Mouse (Mus musculus) megakaryocyte-erythroid progenitor cell, adult 5-6 weeks (primary cell): Measurements from ENCODE around the gene Lefty1. TPM values are rescaled to one million over a fixed set of nuclear protein-coding genes. Genes with fewer than 3 reads are reported as not detected.

Experiments used
- ATAC-seq: replicated peaks from 2 replicates; pipeline ENCODE4 v1.8.0; 2016; ENCODE audit warnings: mild to moderate bottlenecking, inconsistent platforms; ENCODE audit not compliant: severe bottlenecking, poor library complexity, low FRiP score, low TSS enrichment
- total RNA-seq, 2 experiments: library from RNA; stranded (forward) in 1 of 2; stranded (reverse) in 1 of 2; fragments of 200-1000, 215-1000 nt in 1 of 2; fragments of >200 nt in 1 of 2; fragmentation: Nextera tagmentation in 1 of 2; gene quantifications; 2 replicates each; pipeline ENCODE4 v1.2.3; 2014 to 2017

Gene Lefty1
- total RNA-seq (2014; fragmentation: Nextera tagmentation) (6.4 and 11.9 TPM in 2 replicates), total RNA-seq (2017) (3.4 TPM in 1 of 2 replicates, not detected in the other)

DNA sequence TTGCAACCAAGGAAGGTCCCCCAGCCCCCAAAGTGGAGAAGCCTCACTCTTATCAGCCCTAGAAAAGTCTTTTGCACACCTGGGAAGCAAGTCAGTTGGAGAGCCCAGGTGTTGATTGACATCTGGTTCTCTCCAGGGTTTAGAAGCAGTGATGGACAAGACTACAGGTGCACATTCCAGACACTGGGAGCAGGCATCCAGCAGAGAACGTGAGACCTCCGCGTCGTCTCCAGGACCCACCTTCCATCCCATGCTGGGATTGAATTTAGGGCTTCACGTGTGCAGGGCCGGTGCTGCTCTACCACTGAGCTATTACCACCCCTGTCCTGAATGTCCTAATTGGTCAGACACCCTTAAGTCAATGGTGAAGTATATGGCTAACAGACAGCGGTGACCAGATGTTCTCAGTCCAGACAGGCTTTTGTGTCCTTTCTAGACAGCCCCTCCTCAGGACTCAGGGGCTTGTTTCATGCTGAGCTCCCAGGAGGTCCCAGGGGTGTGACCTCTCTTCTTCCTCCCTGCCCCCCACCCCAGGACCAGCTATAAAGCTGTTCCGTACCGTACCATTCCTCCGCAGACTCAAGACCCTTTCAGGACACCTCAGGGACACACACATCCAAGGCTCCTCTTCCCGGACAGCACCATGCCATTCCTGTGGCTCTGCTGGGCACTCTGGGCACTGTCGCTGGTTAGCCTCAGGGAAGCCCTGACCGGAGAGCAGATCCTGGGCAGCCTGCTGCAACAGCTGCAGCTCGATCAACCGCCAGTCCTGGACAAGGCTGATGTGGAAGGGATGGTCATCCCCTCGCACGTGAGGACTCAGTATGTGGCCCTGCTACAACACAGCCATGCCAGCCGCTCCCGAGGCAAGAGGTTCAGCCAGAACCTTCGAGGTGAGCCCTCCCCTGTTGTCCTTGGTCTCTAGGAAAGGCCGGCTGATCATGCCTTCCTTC lies at the start of gene Lefty1:
Gene Lefty1, plus strand, starts transcription at position 556 of the 953 bp plus-strand sequence.
- no peak for ATAC-seq

DNA sequence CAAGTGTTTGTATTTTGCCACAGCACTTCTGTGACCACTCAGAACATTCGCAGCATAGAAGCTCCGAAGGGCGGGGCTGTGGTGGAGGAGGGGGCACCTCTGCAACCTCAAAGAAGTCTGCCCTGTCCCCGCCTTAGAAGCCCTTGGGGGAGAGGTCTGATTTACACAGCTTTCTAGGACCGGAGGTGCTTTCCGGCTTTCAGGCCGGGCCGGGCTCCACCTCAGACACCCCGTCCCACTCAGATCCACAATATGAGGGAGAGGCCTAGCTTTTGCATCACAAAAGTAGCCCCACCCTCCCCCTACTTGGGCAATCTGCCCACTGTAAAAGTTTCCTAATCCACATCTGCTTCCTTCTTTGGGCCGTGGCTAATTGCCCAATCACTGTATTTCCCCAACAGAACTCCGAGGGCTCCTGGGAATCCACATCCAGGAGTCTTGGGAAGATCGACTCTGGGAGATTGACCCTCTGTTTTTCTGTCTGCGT lies 46.2 kb upstream of the Lefty1 start:
- peak; percentile 22; the same call in 1 of the 2 replicates for ATAC-seq

DNA sequence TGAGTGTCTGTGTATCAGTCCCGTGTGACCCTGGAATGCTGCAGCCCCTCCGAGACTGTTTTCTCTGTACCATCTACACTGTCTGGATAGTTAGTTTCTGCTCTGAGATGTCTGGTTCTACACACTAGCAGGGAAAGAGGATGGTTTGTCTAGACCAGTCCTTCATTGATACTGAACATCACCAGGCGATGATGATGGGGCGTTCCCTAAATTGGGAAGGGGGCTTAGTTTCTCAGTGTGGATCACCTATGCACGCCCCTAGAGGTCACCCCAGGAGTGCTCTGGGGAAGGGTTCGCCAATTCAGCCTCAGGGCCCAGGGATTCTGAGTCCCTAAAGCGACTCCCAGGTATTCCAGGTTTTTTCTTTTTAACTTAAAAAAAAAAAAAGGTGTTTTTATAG lies 45.6 kb upstream of the Lefty1 start:
- ATAC-seq, result no peak

DNA sequence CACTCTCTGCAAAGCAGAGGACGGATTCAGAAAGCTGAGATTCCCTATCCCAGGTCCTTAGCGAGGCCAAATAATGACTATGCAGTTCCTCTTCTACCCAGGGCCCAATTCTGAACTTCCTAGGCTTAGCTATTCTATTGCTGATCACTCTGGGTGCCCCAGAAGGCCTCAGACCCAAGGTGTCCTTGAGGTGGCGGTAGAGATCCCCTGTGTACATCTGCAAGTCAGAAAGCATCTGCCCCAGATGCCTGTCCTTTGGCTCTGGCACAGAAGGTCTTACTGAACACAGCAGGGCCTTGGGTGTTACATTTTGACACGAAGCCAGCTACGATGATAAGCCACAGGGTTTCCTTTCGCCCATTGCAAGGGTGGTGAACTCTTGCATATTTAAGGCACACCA lies 45.0 kb upstream of the Lefty1 start:
- peak; percentile 89 for ATAC-seq

DNA sequence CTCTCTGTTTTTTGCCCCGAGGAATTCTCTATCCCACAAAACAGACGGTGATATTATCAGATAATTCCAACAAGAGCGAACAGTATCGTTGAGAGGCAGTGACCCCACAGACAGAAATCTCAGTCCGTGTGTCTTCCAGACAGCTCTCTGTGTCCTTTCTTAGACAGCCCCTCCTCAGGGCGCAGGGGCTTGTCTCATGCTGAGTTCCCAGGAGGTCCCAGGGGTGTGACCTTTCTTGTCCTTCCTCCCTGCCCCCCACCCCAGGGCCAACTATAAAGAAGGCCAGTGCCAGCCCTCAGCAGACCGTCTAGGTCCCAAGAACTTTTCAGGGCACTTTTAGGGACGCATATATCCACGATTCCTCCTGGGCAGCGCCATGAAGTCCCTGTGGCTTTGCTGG lies 42.0 kb upstream of the Lefty1 start, which contains the start of gene Lefty2:
Gene Lefty2, plus strand, starts transcription at position 301 of the 400 bp plus-strand sequence.
- no peak for ATAC-seq

DNA sequence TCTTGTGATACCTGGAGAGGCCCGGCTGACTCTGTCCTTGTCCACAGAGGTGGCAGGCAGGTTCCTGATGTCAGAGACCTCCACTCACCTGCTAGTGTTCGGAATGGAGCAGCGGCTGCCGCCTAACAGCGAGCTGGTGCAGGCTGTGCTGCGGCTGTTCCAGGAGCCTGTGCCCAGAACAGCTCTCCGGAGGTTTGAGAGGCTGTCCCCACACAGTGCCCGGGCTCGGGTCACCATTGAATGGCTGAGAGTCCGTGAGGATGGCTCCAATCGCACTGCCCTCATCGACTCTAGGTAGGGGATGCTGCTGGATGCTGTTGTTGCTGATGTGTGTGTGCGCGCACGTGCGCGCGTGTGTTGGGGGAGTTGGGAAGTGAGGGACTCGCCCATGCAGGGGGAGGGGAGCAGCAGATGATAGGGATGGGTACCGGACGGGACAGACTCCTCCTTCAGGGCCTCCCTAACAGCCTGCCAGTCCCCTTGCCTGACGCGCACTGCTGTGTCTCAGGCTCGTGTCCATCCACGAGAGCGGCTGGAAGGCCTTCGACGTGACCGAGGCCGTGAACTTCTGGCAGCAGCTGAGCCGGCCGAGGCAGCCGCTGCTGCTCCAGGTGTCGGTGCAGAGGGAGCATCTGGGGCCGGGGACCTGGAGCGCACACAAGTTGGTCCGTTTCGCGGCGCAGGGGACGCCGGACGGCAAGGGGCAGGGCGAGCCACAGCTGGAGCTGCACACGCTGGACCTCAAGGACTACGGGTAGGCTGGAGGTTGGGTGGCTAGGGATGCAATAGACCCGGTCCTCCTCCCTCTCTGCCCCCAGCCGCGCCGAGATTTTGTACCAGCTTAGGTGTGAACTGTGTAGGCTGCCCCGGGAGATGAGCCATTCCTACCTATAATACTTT lies 40.5 kb upstream of the Lefty1 start:
- peak; percentile 27 for ATAC-seq

DNA sequence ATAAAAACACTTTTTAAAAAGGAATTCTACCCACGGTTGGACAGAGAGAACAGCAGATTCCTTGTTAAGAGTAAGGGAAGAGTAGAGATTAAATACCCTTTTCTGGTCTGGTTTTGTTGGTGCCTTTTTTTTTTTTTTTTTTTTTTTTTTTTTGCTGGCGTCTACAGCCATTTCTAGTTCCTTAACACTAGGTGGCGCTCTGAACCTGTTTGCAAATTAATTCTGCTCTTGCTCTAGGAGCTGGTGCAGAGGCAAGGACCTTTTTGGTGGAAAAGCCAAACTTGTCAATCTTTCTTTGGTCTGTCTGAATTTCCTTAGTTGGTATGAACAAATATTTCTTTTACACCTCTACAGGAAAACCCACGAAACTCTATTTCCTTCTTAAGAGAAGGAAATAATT lies 33.7 kb upstream of the Lefty1 start:
- no peak for ATAC-seq

DNA sequence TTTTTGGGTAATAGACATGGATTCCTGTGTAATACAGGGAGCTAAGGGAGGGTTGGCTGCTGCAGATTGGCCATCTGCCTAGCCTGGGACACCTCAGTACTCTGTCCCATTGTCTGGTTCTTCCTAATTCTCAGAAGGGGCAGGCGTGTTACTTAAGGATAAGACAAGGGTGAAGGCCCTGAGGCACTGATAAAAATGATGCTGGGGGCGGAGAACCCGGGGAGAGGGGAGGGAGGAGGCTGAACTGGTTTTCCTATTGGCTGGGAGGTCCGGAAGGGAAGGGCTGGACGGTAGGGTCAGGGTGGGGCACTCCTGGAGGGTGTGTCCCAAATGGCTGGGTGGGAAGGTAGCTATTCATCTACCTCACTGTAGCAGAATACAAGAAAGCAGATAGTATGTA lies 31.9 kb upstream of the Lefty1 start:
- peak; percentile 88 for ATAC-seq

DNA sequence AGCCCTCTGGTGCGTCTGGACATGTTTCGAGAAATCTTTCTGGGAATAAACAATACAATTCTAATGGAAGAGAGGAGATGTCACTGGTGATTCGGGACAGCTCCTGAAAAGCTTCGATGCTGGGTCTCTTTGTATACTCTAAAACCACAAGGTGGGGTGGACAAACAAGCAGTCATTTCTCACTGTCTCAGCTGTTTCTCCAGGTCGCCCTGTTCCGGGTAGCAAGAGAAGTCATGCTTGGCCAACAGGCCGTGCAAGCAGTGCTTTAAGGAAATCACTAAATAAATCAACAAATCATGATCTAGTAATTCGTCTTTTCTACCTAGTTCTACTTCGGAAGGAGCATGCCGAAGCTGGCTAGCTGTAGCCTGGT lies 31.2 kb upstream of the Lefty1 start:
- peak; percentile 3; the same call in 1 of the 2 replicates for ATAC-seq

DNA sequence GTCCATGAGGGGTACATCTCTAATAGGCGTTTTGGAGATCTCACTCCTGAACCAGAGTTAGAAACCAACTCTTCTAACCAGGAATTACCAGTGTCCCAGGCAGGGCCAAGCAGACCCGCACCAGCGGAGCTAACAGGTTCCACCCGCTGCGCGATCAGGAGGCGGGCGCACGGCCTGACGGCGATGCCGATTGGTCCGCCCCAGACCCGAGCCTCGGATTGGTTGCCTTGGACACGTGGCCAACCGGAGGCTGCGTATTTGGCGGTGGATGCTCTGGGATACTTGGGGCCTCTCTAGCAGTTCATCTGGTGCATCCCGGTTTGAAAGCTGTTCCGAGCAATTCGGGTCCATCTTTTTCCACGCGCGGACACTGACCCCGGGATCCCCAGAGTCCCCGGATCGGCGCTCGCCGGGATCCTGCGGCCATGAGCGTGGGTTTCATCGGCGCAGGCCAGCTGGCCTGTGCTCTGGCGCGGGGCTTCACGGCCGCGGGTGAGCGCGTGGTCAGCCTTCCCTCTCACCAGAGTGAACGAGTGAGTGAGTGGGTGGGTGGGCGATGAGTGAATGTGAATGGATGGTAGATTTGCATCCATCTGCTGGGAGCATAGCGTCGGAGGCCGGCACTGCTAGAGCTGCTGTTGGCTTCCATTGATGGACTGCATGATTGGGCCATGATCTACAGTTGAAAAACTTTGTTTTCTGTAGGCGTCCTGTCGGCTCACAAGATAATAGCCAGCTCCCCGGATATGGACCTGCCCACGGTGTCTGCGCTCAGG lies 30.6 kb upstream of the Lefty1 start, which contains the start of gene Pycr2:
Gene Pycr2, plus strand, starts transcription at position 255 of the 776 bp plus-strand sequence.
- peak; percentile 74 for ATAC-seq

DNA sequence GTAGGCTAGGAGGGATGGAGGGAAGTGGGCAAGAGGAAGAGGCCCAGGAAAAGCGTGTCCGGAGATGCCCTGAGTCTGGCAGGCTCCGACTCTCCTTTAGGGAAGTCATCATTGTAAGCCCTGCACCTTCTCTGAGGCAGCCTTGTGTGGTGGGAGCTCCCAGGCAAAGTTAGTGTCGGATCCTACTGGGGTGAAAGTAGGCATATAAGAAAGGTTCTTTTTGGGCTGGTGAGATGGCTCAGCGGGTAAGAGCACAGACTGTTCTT lies 30.1 kb upstream of the Lefty1 start:
- no peak for ATAC-seq

DNA sequence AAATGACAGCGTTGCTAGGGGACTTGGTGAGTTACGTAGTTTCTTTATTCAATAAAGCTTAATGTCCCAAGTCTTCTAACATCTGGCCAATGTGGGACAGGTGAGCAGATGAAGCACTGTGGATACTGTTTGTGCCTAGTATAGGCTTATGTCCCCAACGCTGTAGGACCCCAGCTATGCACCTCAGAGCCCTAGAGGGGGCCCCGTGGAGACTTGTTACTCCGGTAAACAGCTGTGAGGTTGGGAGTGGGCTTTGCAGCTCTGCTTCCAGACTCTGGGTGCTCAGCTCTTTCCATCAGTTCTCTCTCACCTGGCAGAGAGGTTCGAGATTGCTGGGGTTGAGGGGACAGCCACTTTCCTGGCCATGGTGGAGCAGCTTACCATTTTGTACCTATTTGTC lies 29.5 kb upstream of the Lefty1 start:
- ATAC-seq, result no peak

DNA sequence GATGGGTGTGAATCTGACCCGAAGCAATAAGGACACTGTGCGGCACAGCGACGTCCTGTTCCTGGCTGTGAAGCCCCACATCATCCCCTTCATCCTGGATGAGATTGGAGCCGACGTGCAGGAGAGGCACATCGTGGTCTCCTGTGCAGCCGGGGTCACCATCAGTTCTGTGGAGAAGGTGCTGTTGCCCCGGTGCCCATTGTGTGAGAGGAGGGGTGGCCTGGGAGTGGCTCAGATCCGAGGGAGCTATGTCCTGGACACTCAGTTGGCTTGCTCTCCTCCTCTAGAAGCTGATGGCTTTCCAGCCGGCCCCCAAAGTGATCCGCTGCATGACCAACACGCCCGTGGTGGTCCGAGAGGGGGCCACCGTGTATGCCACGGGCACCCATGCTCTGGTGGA lies 28.9 kb upstream of the Lefty1 start:
- ATAC-seq, result no peak

DNA sequence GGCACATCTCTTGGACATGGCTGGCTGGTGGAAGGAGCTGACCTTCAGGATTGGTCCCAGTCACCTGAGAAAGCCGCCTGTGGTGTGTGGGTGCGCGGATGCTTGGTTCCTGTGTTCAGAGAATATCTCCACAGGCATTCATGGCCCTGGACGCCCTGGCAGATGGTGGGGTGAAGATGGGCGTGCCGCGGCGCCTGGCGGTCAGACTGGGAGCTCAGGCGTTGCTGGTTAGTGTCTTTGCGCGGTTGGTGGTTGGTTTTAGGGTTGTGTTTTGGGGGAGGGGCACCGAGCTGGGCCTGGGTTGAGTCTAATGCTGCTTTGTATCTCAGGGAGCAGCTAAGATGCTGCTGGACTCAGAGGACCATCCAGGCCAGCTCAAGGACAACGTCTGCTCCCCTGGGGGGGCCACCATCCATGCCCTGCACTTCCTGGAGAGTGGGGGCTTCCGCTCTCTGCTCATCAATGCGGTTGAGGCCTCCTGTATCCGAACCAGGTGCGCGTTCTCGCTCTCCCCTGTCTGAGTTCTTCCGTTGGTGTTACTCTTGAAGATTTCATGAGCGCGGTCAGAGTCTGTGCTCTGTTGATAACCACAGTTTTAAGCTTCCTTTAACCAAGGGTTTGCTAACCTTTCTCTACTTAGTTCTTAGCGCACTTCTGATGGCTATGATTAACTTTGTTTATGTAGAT lies 28.2 kb upstream of the Lefty1 start:
- no peak; the same call in 1 of the 2 replicates for ATAC-seq

DNA sequence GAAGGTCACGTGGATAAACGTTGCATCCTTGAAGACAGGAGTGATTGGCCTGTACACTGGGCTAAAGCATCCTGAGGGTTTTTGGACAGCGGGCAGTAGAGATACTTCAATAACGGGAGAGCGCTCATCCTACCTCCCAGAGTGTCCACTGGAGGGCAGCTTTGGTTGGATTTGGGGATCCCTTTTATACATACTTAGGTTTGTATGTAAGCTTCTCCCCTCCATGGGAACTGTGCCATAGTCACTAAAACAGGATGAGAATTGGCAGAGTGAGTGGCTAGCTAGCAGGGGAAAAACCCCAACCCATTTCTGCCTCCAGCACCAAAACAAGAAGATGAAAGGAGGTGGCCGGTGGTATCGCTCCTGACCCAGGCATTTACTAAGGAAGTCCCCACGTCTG lies 23.7 kb upstream of the Lefty1 start:
- 0 out of 2 replicates have a peak, but pooled peaks have one; percentile 16 for ATAC-seq

DNA sequence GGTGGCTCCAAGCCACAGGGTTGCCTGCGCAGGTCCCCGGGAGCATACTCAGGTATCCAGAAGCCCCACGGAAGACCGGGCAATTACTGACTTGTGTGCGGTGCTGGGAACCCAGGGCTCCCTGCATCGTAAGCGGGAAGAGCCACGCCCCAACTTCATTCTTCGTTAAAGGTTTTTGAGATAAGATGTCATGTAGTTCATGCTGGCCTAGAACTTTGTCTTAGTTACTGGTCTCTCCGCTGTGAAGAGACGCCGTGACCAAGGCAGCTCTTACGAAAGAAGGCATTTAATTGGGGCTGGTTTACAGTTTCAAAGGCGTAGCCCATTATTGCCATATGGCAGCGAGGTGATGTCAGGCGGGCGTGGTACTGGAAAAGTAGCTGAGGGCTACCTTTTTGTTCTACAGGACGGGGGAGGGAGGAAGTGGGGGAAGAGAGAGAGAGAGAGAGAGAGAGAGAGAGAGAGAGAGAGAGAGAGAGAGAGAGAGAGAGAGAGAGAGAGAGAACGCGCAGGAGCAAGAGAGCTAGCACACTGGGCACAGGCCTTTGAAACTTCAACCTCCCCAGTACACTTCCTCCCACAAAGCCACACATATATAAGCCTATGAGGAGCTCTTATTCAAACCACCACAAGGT lies 23.1 kb upstream of the Lefty1 start:
- peak; percentile 76 for ATAC-seq

DNA sequence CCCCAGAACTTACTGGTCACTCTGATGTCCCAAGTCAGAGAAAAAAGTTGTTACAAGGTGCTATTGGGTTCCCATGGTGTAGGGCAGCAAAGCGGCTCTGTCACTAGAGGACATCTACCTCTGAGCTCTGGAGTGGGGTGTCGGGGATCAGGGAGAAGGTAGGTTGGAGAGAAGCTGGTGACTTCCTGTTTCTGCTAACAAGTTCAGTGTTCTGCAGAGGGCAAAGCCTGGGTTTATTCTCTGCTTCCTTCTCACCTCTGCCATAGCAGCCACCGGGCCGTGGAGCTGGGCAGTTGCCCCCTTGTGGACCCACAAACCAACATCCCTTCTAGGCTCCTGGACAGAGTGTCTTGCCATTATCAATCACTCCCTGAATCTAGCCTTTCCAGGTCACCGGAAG lies 22.0 kb upstream of the Lefty1 start:
- no peak for ATAC-seq

DNA sequence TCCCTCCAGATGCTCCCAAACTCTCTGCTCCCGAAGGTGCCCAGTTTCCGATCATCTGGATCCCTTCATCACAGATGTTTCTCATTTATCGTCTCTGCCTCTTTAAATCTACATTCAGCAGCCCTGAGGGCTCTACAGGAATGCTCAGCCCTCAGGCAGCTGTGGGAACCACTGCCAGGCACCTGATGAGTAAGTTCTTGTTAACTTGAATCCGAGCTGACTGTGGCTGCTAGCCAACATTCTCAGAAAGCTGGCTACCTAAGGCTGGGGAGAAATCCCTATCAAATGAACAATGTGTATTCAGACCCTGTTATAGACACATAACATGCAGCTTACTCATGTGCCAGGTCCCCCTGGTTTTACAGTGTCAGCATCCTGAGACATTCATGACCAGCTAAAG lies 21.0 kb upstream of the Lefty1 start:
- ATAC-seq, result no peak
